Mouse (Mus musculus): Measurements from ENCODE around the gene Vmn1r25. TPM values are rescaled to one million over a fixed set of nuclear protein-coding genes. Genes with fewer than 3 reads are reported as not detected.

Vmn1r25 gene
- polyA plus RNA-seq (2012; rRNA removed), result not detected in 2 replicates

DNA sequence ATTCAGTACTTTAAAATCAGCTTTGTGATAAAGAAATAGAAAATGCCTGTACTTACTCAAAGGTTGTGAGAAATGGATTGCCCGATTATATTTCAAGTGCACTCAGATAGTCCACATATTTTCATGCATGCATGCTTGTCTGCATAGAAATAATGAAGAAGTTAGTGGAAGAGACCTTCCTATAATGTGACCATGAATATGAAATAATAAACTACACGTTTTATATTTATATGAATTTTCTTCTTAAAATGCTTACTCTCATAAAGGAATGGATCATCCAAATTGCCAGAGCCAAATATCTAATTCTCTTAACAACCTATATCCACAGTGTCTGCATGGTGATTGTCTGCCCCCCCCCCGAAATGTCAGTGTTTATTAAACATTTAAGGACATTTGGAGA lies at the start of gene Vmn1r25:
Gene Vmn1r25, minus strand, starts transcription at position 101 of the 400 bp plus-strand sequence.

DNA sequence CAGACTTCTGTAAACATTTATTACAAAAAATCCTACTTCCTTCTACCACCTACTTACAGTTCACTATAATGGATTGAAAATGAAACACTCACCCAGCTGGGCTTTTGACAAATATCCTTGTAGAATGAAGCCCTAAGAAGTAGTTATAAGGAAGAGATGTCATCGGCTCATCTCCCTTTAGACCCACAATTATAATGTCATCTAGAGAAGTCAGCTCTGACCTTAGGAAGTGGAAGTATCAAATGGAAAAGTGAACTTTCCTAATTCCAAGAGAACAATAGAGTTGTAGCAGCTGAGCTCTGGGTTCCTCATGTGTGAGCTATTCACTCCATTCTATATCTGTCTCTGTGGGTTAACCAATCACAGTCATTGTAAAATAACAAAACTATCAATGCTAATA lies 34.4 kb upstream of the Vmn1r25 start, which contains the start of gene Vmn1r26:
Gene Vmn1r26, minus strand, starts transcription at position 101 of the 400 bp plus-strand sequence.

DNA sequence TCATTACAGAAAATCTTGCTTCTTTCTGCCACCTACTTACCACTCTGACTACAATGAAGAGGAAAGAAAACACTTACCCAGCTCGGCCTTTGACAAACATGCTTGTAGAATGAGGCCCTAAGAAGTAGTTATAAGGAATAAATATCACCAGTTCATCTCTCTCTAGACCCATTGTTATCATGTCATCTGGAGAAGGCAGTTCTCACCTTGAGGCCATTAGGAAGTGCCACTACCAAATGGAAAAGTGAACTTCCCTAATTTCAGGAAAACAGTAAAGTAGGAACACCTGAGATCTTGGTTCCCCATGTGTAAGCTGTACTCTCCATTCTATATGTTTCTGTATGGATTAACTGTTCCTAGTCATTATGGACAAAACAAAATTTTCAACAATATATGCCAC lies 19.2 kb downstream of the Vmn1r25 start, which contains the start of gene Vmn1r24:
Gene Vmn1r24, minus strand, starts transcription at position 101 of the 400 bp plus-strand sequence.

Other genes with a start within 250 kb of the Vmn1r25 start
- gene Vopp1, start 155.7 kb downstream of the Vmn1r25 start, polyA plus RNA-seq (2012; rRNA removed), result 165 and 170 TPM in 2 replicates
- gene Vmn1r21, start 130.5 kb downstream of the Vmn1r25 start, polyA plus RNA-seq (2012; rRNA removed), result not detected in 2 replicates
- not detected in 2 replicates for gene Vmn1r22, start 72.8 kb downstream of the Vmn1r25 start, polyA plus RNA-seq (2012; rRNA removed)
- gene Vmn1r23, start 54.0 kb downstream of the Vmn1r25 start, polyA plus RNA-seq (2012; rRNA removed), result not detected in 2 replicates
- not detected in 2 replicates for gene Vmn1r24, start 19.3 kb downstream of the Vmn1r25 start, polyA plus RNA-seq (2012; rRNA removed)
- gene Vmn1r26, start 34.3 kb upstream of the Vmn1r25 start, polyA plus RNA-seq (2012; rRNA removed), result not detected in 2 replicates
- not detected in 2 replicates for gene Vmn1r27, start 238.0 kb upstream of the Vmn1r25 start, polyA plus RNA-seq (2012; rRNA removed)

Data from central nervous system, embryonic 18 days (tissue).